Mouse (Mus musculus): Measurements from ENCODE around the gene Rb1.

The Rb1 gene

DNA sequence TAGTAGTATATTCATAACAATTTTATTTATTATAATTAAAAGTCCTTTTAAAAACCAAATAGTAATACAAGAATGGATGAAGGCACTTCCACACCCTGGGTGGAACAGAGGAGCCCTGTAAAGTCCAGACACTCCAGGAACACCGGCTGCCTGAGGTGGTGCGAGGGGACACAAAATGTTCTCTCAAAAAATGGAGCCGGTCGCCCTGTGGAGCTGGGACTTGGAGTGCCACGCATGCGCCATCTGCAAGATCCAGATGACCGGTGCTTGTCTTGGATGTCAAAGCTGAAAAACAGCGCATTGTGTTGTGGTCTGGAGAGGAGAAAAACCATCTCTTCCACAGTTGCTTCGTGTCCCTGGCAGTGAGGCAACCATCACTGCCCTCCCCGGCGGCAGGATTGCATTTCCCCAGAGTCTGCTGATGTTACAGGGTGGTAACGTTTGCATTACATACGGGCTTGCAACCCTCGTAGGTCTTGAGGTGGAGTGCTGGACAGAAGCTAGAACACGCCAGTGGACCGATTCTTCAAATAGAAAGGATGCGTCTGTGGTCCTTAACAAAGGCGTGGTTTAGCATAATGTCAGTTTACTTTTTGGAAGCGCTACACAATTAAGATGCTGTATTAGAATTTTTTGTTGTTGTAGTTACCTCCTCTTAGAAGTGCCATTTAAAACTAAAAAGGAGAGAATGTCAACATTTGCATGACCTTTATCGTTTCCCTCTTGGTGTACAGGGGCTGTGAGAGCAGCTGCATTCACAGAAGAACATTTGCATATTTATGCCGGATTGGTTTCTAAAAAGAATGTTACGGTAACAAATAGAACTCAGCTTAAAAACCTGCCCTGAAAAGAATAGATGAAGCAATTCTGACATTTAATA is 9.5 kb upstream of the Rb1 start:
- no peak for DNase-seq (ENCODE audit: low read depth, low spot score)

GRCm38 (mm10) chr14:73333880-73334279 is 8.3 kb upstream of the Rb1 start:
- no peak for DNase-seq (ENCODE audit: low read depth, low spot score)

DNA sequence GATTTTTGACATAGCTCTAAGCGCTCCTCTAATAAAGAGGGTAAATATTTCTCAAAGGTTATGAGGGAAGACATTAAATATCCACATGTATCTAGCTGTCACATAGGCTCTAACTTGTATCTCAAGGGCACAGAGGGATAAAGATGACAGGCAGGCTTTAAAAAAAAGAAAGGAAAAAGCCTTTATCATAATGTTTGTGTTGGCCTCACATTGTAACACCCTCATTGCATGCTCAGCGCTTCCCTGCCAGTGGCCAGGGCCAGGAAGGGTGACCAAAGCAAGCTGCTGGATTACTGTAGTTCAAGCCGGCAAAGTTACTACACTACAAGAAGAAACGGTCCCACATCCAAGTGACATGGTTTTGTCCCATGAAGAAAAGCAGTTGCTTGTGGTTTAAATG is 5.8 kb upstream of the Rb1 start:
- DNase-seq (ENCODE audit: low read depth, low spot score): no peak

- no peak for DNase-seq (ENCODE audit: low read depth, low spot score)
These were observed 4.2 kb upstream of the Rb1 start for GRCm38 (mm10) chr14:73329871-73330270.

- DNase-seq (ENCODE audit: low read depth, low spot score): no peak
These were observed 889 bp upstream of the Rb1 start for GRCm38 (mm10) chr14:73326511-73326910.

- no peak for DNase-seq (ENCODE audit: low read depth, low spot score)
These were observed 777 bp downstream of the Rb1 start for GRCm38 (mm10) chr14:73324634-73325455.

- no peak for DNase-seq (ENCODE audit: low read depth, low spot score)
These were observed 1.7 kb downstream of the Rb1 start for GRCm38 (mm10) chr14:73323965-73324364.

DNA sequence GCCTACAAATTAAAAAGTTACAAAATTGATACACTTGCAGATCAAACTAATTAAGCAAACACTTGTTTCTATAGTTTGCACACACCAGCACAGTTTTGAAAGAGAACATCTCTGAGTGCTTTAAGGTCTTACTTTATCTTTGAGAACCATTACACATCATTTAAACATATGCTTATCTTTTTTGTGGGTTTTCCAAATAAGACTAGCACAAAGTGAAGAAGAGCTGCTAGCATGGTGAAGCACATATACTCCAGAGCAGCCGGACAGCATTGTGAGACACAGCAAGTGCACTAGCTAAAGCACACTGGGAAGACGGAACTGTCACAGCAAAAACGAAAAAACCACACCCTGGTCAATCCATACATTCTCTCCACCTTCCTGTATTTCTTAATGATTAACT is 3.5 kb downstream of the Rb1 start:
- no peak for DNase-seq (ENCODE audit: low read depth, low spot score)

DNA sequence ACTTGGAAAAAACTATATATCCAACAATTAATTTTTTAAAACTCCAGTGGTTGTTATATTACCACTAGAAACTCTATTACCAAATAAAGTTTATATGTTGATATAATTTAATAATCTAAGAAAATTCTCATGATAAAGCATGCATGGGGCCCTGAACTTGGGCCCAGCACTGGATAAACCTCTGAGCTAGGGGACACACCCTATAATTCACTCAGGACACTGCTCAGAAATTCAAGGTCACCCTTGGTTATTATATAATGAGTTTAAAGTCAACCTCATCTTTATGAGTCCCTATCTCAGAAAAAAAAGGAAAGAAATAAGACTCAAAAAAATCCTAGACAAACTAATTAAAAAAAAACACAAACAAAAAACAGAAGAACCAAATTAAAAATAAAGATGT is 8.7 kb downstream of the Rb1 start:
- DNase-seq (ENCODE audit: low read depth, low spot score): no peak

DNA sequence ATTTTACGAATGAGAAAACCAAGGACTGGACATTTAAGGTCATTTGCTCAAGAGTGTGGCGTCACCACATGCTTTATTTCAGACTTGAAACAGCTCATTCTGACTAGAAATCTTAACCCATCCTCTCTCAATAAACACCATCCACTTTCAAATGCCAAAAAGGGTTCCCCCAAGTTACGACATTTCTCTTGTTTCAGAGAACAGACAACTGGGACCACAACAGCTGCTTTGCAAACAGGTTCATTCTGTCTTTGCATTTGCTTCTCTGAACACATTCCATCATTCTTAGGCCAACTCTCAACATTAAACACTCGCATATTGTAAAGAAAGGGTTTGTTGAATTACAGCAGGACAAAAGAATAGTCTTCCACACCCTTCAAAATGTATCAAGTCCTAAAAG is 11.8 kb downstream of the Rb1 start:
- no peak for DNase-seq (ENCODE audit: low read depth, low spot score)

GRCm38 (mm10) chr14:73313396-73313795 is 12.2 kb downstream of the Rb1 start:
- no peak for DNase-seq (ENCODE audit: low read depth, low spot score)

DNA sequence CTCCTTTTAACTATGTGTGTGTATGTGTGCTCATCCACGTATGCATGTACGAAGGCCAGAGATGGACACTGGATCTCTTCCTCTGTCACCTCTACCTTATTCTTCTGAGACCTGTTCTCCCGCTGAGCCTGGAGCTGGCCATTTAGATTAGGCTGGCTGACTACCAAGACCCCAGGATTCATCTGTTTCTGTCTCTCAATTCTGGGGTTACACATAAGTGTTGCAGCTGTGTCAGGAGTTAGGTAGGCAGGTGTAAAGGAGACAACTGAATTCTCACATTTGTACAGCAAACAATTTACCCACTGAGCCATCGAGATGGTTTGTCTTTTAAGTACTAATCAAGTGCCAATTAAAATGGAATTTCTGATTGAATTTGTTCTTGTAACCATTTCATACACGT is 12.7 kb downstream of the Rb1 start:
- no peak for DNase-seq (ENCODE audit: low read depth, low spot score)

DNA sequence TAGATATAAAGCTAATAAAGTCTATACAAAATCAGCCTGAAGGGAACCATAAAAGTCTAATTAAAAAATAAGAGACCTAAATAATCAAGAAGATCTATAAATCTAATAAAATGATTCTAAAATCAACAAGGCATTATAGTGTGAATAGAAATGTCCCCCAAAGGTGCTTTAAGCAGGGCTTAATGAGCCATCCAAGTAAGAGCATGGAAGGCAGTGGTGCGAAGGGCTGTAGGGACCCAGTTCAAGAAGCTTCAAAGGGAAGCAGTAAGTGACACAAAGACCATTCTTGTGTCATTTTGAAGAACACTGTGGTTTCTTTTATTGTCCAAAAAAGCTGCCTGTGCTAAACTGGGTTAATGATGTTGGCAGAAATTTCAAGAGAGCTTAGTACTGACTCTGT is 18.1 kb downstream of the Rb1 start:
- DNase-seq (ENCODE audit: low read depth, low spot score): no peak

DNA sequence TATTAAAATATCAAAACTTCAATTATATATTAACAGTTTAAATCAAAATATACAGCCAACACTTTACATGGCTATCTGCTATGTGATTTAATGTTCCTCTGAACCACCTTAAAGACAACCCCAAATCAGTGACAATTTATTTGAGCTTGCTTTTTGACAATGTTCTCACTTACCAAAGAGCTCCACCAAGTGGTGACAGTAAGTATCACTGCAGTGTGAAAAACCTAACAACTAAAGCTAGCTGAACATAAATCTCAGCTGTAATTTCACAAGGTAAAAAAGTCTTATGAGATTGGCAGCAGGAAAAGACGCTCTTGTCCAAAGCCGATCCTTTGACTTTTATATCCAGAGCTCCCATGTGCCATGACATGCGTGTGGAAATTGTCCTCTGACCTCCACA is 22.4 kb downstream of the Rb1 start:
- DNase-seq (ENCODE audit: low read depth, low spot score): peak; percentile 36

- DNase-seq (ENCODE audit: low read depth, low spot score): no peak
These were observed 23.8 kb downstream of the Rb1 start for GRCm38 (mm10) chr14:73301856-73302255.

DNA sequence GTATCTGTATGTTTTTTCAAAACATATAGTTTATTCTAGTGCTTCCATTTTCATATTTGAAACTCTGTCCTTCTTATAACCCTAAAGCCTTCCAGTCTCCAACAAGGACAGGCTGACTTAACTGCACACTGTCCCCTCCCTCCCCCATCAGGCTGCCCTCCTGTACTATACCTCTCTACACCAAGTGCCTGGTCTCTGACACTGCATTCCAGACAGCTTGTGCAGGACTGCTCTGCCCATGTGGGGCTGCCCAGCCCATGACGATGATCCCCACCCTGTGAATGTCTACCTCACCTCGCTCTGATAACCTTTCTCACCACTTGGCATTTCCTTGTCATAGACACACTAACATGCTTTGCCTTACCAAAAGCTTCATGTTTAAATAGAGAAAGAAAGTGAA is 30.1 kb downstream of the Rb1 start:
- no peak for DNase-seq (ENCODE audit: low read depth, low spot score)

DNA sequence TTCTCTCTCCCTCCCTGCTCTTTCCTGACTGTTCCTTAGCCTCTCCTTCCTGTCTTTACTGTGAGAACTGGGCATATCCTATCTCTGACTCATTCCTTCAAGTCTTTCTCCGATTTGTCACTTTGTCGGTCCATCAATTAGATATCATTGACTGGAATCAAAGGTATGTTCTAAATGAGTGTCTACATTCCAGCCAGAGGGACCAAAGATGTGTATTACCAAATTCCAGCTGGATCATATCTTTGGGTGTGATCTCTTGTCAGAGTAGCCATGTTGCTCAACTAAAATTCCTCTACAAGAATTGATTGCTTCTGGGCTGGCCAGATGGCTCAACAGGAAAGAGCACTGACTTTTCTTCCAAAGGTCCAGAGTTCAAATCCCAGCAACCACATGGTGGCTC is 32.0 kb downstream of the Rb1 start:
- no peak for DNase-seq (ENCODE audit: low read depth, low spot score)

- DNase-seq (ENCODE audit: low read depth, low spot score): no peak
These were observed 33.2 kb downstream of the Rb1 start for GRCm38 (mm10) chr14:73292434-73292833.

GRCm38 (mm10) chr14:73289915-73290314 is 35.7 kb downstream of the Rb1 start:
- DNase-seq (ENCODE audit: low read depth, low spot score): no peak

- DNase-seq (ENCODE audit: low read depth, low spot score): no peak
These were observed 44.6 kb downstream of the Rb1 start for GRCm38 (mm10) chr14:73280996-73281395.

DNA sequence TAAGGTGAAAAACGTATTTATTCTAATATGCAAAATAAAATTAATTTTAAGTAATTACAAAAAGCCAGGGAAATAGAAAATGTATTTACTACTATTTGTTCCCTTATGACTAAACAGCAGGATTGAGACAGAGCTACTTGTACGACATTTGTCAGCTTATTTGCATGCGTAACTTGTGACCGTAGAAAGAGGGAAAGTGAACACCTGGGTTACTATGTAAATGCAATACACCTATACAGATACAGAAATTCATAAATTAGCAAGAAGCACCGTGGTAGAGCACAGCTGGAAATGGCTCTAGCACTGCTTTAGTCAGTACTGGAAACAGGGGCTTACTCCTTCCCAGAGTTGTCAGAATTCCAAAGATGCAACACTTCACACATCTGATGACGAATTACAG is 46.5 kb downstream of the Rb1 start:
- no peak for DNase-seq (ENCODE audit: low read depth, low spot score)

DNA sequence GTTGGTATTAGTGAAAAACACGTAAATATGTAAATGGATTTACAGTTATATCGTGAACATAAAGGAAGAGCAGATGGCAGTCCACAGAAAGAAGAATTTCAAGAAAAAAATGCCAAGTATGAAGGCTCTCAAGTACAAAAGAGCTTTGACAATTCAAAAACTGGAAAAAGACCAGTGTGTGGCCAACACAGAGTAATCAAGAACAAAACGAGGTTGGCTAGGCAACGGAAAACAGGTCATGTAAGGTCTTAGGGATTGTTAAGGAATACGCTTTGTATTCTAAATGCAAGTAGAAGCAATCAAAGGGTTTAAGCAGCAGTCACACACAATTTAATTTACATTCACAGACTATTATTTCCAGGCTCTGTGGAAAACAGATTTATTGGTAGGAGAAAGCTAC is 53.8 kb downstream of the Rb1 start:
- no peak for DNase-seq (ENCODE audit: low read depth, low spot score)

GRCm38 (mm10) chr14:73266166-73266565 is 59.5 kb downstream of the Rb1 start:
- DNase-seq (ENCODE audit: low read depth, low spot score): no peak

Measured in retina, postnatal 7 days (tissue).